Mouse (Mus musculus) lung, postnatal 0 days (tissue): Measurements from ENCODE around the gene Antxr1. TPM values are rescaled to one million over a fixed set of nuclear protein-coding genes. Genes with fewer than 3 reads are reported as not detected.

ENCODE experiments used
- ATAC-seq: fragments of 200-750 bp; cut with Nextera tagmentation; 2 replicates; pipeline ENCODE4 v1.8.0; 2017; ENCODE audit warnings: moderate library complexity
- DNase-seq: peaks from one replicate; pipeline ENCODE4 v3.0.0-alpha.2; 2016; ENCODE audit warnings: low spot score
- H3K27ac ChIP-seq: fragments of 300-500 bp; sonication (generic); 2 replicates; pipeline ENCODE4 v1.5.1; 2014; ENCODE audit warnings: antibody characterized with exemption, mild to moderate bottlenecking, low read length, mixed read lengths
- H3K27me3 ChIP-seq: fragments of 300-500 bp; sonication (generic); replicated peaks from 2 replicates; pipeline ENCODE4 v1.6.1; 2014; ENCODE audit warnings: low read length, mixed read lengths; ENCODE audit not compliant: insufficient read depth
- H3K36me3 ChIP-seq: fragments of 300-500 bp; sonication (generic); 2 replicates; pipeline ENCODE4 v1.6.1; 2014; ENCODE audit warnings: low read length, mixed read lengths; ENCODE audit not compliant: insufficient read depth
- H3K4me1 ChIP-seq: fragments of 300-500 bp; sonication (generic); 2 replicates; pipeline ENCODE4 v1.6.1; 2014; ENCODE audit warnings: antibody characterized with exemption, low read depth, low read length, mixed read lengths; ENCODE audit not compliant: insufficient read depth
- H3K4me2 ChIP-seq: fragments of 300-500 bp; sonication (generic); replicated peaks from 2 replicates; pipeline ENCODE4 v1.6.1; 2014; ENCODE audit warnings: low read depth, mild to moderate bottlenecking, low read length, moderate library complexity, mixed read lengths
- H3K4me3 ChIP-seq: fragments of 300-500 bp; sonication (generic); 2 replicates; pipeline ENCODE4 v1.5.1; 2014; ENCODE audit warnings: low read depth, low read length
- H3K9ac ChIP-seq: fragments of 300-500 bp; sonication (generic); replicated peaks from 2 replicates; pipeline ENCODE4 v1.6.1; 2014; ENCODE audit warnings: low read depth, mild to moderate bottlenecking
- H3K9me3 ChIP-seq: fragments of 300-500 bp; sonication (generic); 2 replicates; pipeline ENCODE4 v1.6.1; 2016; ENCODE audit warnings: low read length, mixed read lengths
- CTCF ChIP-seq: IDR thresholded peaks from 2 replicates; pipeline ENCODE4 v1.5.1; 2016; ENCODE audit warnings: antibody characterized with exemption, mild to moderate bottlenecking
- EP300 ChIP-seq: IDR thresholded peaks from 2 replicates; pipeline ENCODE4 v1.6.1; 2016; ENCODE audit warnings: antibody characterized with exemption, mild to moderate bottlenecking, control low read depth
- WGBS: fragments of 180-500 bp; shearing (Covaris S2); extraction: QIAGEN DNeasy Blood & Tissue Kit; methylation state at CpG from one replicate; pipeline ENCODE4 v1.1.7; 2014; 5-methylcytosine and 5-hydroxymethylcytosine counted together
- polyA plus RNA-seq: library from polyadenylated mRNA; unstranded; fragments of >200 nt; fragmentation: Nextera tagmentation; extraction: Ambion mirVana; gene quantifications from 2 replicates; pipeline ENCODE4 v1.2.1, GENCODE M21; 2015

The Antxr1 gene
- polyA plus RNA-seq, 1 experiment from 2014 or later: 11.7 TPM

DNA sequence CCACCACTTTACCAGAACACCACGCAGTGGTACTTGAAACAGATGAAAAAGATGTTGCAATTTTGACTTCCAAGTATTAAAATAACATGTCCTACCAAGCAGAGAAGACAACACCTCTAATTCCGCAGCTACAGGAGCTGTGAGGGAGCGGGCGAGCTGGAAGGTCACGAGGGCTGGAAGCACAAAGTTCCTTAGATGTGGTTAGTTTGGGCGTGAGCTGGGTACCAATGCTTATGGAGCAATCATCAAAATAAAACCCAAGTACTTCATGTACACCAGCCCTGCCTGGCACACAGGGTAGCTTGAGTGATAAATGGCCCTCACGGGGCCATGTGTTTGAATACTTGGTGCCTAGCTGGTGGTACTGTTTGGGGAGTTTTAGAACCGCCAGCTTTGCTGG, 205.8 kb downstream of the Antxr1 start:
- Histone ChIP-seq H3K27me3 (no peaks in the 10 kb centered on the region), H3K36me3 (no peaks in the 10 kb centered on the region; the same call in 1 of the 2 replicates), H3K4me1 (no peaks in the 10 kb centered on the region), H3K4me2 (no peak overlapping the region), H3K9ac (no peak overlapping the region), H3K4me3 (no peak overlapping the region), H3K27ac (no peak overlapping the region), H3K9me3 (no peaks in the 10 kb centered on the region)
- DNase-seq: no peak
- TF ChIP-seq CTCF (no peak), EP300 (no peak)
- WGBS: 83% methylated on average over 8 of the region's 8 CpGs
- no peak for ATAC-seq

DNA sequence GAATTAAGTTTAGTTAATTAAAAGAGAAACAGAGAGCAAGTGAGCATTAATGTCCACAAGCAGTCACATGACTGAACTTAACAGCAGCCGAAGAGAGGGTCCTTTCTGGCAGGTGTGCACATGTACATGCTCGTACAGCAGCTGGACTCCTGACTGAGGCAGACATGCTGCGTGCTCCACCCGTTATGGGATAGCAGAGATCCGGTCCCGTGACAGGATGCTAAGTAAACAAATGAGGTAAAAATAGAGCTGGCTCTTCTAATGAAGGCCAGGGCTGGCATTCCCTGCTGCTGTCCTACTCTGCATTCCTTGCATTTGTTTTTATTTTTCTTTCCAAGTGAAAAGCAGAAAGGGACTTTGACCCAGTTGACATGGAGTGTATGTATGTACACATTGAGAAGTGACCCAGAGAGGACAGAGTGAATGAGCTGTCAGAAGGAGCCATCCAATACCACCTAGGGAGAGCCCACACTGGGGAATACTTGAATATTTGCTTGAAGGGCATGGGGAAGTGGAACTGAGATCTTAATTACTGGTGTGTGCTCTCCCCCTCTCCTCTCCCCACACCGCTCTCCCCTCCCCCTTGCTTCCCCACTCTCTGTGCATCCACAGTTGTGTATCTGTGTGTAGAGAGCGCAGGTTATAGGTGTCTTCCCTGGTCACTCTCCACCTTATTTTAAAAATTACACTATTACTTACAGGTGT, 208.4 kb downstream of the Antxr1 start:
- Histone ChIP-seq H3K27ac (peak overlapping the region; percentile 39), H3K9ac (no peak overlapping the region), H3K4me1 (no peaks in the 10 kb centered on the region), H3K27me3 (no peaks in the 10 kb centered on the region), H3K4me2 (no peak overlapping the region), H3K4me3 (no peak overlapping the region), H3K9me3 (no peaks in the 10 kb centered on the region), H3K36me3 (no peaks in the 10 kb centered on the region)
- 30% methylated on average over 8 of the region's 8 CpGs for WGBS
- peak; percentile 69 for TF ChIP-seq EP300
- no peak for TF ChIP-seq CTCF
- ATAC-seq (peak; percentile 85), DNase-seq (peak; percentile 70)

DNA sequence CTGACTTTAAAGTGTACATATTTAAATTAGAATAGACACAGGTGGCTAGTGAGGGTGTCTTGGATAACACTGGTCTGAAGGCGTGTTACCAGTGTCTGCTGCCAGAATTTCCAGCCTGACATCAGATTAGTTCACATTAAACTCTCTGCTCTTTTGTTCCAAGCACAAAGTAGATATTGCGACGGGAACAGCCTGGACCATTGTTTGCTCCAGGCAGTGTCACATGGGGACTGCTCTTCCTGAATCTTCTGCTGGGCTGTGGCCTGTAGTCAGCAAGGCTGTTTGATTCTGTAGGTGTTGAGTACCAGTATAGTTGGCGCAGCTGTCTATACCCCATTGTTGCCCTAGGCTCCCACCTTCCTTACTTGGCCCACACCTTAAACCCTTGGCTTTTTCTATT, 211.6 kb downstream of the Antxr1 start:
- no peak for ATAC-seq
- WGBS: 75% methylated on average over 4 of the region's 4 CpGs

DNA sequence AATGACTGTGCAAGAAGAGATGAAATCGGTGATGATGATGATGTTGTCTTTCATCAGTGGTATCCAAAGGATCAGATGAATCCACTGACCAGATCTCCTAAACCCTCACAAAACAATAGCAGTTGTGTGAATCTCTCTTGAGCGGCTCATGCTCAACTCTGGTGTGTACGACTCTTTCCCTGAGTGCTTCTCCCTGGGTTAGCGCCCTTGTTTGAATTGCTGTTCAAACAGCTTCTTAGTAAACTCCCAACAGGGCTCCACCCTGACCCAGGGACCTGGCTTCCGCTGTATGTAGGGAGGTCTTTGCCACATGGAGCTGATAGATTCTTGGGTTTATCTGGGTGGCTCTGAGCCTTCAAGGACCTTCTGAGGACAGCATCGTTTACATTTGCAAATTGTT, 212.2 kb downstream of the Antxr1 start:
- H3K9ac ChIP-seq: no peak overlapping the region
- ATAC-seq (no peak), DNase-seq (peak; percentile 38)
- no peaks in the 10 kb centered on the region for H3K27me3 ChIP-seq
- H3K4me2 ChIP-seq: no peak overlapping the region
- H3K9me3 ChIP-seq: no peaks in the 10 kb centered on the region
- 61% methylated on average over 6 of the region's 6 CpGs for WGBS
- H3K4me3 ChIP-seq: no peak overlapping the region
- no peak overlapping the region for H3K27ac ChIP-seq
- TF ChIP-seq CTCF (no peak), EP300 (no peak)
- peaks cover 8% of the 10 kb centered on the region; the same call in 1 of the 2 replicates for H3K4me1 ChIP-seq
- no peaks in the 10 kb centered on the region for H3K36me3 ChIP-seq

More for the DNA sequence above, 211.6 kb downstream of the Antxr1 start:
- no peak overlapping the region for H3K4me2 ChIP-seq
- TF ChIP-seq EP300 (no peak), CTCF (no peak)
- peak; percentile 11 for DNase-seq
- no peaks in the 10 kb centered on the region for H3K9me3 ChIP-seq
- H3K4me3 ChIP-seq: no peak overlapping the region
- H3K4me1 ChIP-seq: peaks cover 8% of the 10 kb centered on the region; the same call in 1 of the 2 replicates
- no peak overlapping the region for H3K9ac ChIP-seq
- H3K27me3 ChIP-seq: no peaks in the 10 kb centered on the region
- no peaks in the 10 kb centered on the region for H3K36me3 ChIP-seq
- H3K27ac ChIP-seq: no peak overlapping the region

DNA sequence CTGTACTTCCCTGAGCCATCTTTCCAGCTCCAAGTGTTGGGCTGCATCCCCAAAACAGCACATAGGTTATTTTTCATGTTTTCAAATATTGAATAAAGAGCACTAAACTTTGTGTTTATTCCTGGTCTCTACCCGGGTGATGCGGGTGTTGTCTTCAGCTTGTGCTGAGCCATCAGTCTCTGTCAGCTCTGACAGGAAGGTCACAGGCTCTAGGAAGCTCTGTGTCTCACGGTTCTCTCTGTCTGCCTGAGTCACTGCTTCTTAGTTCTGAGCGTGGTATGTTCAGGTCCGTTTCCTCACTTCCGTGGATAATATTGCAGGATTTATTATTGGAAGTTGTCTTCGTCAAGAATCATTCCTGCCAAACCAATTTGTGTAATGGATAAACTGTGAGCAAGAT, 213.7 kb downstream of the Antxr1 start:
- 40% methylated on average over 7 of the region's 7 CpGs for WGBS

DNA sequence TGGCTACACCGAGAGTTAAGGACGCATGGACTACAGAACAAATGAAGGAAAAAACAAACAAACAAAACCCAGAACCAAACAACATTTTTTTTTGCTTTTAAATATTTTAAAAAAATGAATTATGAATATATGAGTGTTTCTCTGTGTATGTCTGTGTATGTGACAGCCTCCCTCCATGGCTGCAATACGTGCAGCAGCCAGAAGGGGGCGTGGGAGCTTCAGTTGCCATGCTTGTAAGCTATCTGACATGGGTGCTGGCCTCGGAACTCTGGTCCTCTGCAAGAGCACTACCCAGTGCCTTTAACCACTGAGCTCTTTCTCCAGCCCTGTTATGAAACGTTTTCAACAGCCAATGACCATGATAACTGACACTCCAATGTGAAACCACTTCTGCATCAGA, 215.0 kb downstream of the Antxr1 start:
- no peak overlapping the region for H3K4me3 ChIP-seq
- no peak for ATAC-seq
- H3K27me3 ChIP-seq: no peaks in the 10 kb centered on the region
- H3K36me3 ChIP-seq: no peaks in the 10 kb centered on the region
- no peak overlapping the region for H3K4me2 ChIP-seq
- TF ChIP-seq EP300: no peak
- TF ChIP-seq CTCF: peak; percentile 50
- H3K27ac ChIP-seq: no peak overlapping the region
- no peak overlapping the region for H3K9ac ChIP-seq
- no peaks in the 10 kb centered on the region for H3K9me3 ChIP-seq
- 84% methylated on average over 6 of the region's 6 CpGs for WGBS
- peaks cover 8% of the 10 kb centered on the region; the same call in 1 of the 2 replicates for H3K4me1 ChIP-seq
- no peak for DNase-seq

More for the DNA sequence above, 213.7 kb downstream of the Antxr1 start:
- Histone ChIP-seq H3K36me3 (no peaks in the 10 kb centered on the region), H3K9ac (no peak overlapping the region), H3K4me1 (peaks cover 8% of the 10 kb centered on the region; the same call in 1 of the 2 replicates), H3K27ac (no peak overlapping the region), H3K4me3 (no peak overlapping the region), H3K9me3 (no peaks in the 10 kb centered on the region), H3K4me2 (no peak overlapping the region), H3K27me3 (no peaks in the 10 kb centered on the region)
- ATAC-seq (peak; percentile 38), DNase-seq (peak; percentile 25)
- TF ChIP-seq CTCF (no peak), EP300 (0 out of 2 replicates have a peak, but pooled peaks have one; percentile 22)
